22 mouse cellular contexts compared by ENCODE assay signal in genomic region chr2:126948231-126948630, GRCm38 (mm10).
"Had no signal": no experiment of that assay in that cellular context is flagged by ENCODE, and none has a peak within 500 bp of the region (broad histone marks: within the 10 kb centered on the region; RNA-seq: fewer than 3 reads in every experiment).

No protein-coding gene starts in this region.

- ATAC-seq: midbrain, embryonic 13.5 days; midbrain, embryonic 16.5 days had no signal

- H3K4me1 ChIP-seq: limb, embryonic 10.5 days; limb, embryonic 13.5 days; lung, embryonic 15.5 days; midbrain, embryonic 10.5 days; midbrain, embryonic 13.5 days; neural tube, embryonic 13.5 days had no signal

- H3K27me3 ChIP-seq: kidney, embryonic 15.5 days; limb, embryonic 13.5 days; liver, embryonic 13.5 days; lung, embryonic 15.5 days; megakaryocyte, embryonic 14.5 days; midbrain, embryonic 13.5 days; neural tube, embryonic 13.5 days had no signal

- H3K9ac ChIP-seq: kidney, embryonic 15.5 days; limb, embryonic 13.5 days; liver, embryonic 13.5 days; lung, embryonic 15.5 days; midbrain, embryonic 13.5 days; neural tube, embryonic 13.5 days had no signal

- H3K27ac ChIP-seq: kidney, embryonic 15.5 days; layer of hippocampus, adult 2 months; limb, embryonic 10.5 days; limb, embryonic 13.5 days; liver, embryonic 13.5 days; lung, embryonic 15.5 days; midbrain, embryonic 10.5 days; midbrain, embryonic 13.5 days; neural tube, embryonic 13.5 days had no signal

- DNase-seq: kidney, adult 8-10 months; kidney, postnatal 14 days; kidney, postnatal 4 days; layer of hippocampus, adult 9-11 months; liver, embryonic 13.5 days; lung, adult 18-20 months; lung, postnatal 10 days; lung, postnatal 36 days; thymus, adult 18-20 months; thymus, postnatal 14 days; thymus, postnatal 4 days had no signal

- H3K4me3 ChIP-seq: kidney, embryonic 15.5 days; layer of hippocampus, adult 2 months; limb, embryonic 10.5 days; limb, embryonic 13.5 days; liver, embryonic 13.5 days; lung, embryonic 15.5 days; megakaryocyte, embryonic 14.5 days; midbrain, embryonic 10.5 days; midbrain, embryonic 13.5 days; myocyte; neural tube, embryonic 13.5 days had no signal

- H3K9me3 ChIP-seq: kidney, embryonic 15.5 days; limb, embryonic 10.5 days; limb, embryonic 13.5 days; liver, embryonic 13.5 days; lung, embryonic 15.5 days; megakaryocyte, embryonic 14.5 days; midbrain, embryonic 10.5 days; midbrain, embryonic 13.5 days; neural tube, embryonic 13.5 days had no signal

- H3K36me3 ChIP-seq: kidney, embryonic 15.5 days; limb, embryonic 10.5 days; limb, embryonic 13.5 days; liver, embryonic 13.5 days; lung, embryonic 15.5 days; midbrain, embryonic 10.5 days; midbrain, embryonic 13.5 days; neural tube, embryonic 13.5 days had no signal

- H3K4me2 ChIP-seq: kidney, embryonic 15.5 days; limb, embryonic 13.5 days; liver, embryonic 13.5 days; lung, embryonic 15.5 days; midbrain, embryonic 13.5 days; neural tube, embryonic 13.5 days had no signal
